Mouse (Mus musculus) lung, postnatal 0 days (tissue): ENCODE results near the gene Bbs1.

Experiments
- CTCF ChIP-seq: IDR thresholded peaks from 2 replicates; pipeline ENCODE4 v1.5.1; 2016; ENCODE audit warnings: antibody characterized with exemption, mild to moderate bottlenecking
- EP300 ChIP-seq: IDR thresholded peaks from 2 replicates; pipeline ENCODE4 v1.6.1; 2016; ENCODE audit warnings: antibody characterized with exemption, mild to moderate bottlenecking, control low read depth

GRCm38 (mm10) chr19:4854552-4855469, 51.6 kb downstream of the Bbs1 start, which contains the start of gene Ctsf:
- TF ChIP-seq CTCF: peak; percentile 26
- no peak for TF ChIP-seq EP300
